Mouse (Mus musculus) heart, postnatal 0 days (tissue): ENCODE data around the gene Tgif2.

ENCODE experiments used
- CTCF ChIP-seq: IDR thresholded peaks from 2 replicates; pipeline ENCODE4 v1.5.1; 2016; ENCODE audit warnings: antibody characterized with exemption, control low read depth, low read depth
- EP300 ChIP-seq: IDR thresholded peaks from 2 replicates; pipeline ENCODE4 v1.6.1; 2016; ENCODE audit warnings: antibody characterized with exemption, low read depth

DNA sequence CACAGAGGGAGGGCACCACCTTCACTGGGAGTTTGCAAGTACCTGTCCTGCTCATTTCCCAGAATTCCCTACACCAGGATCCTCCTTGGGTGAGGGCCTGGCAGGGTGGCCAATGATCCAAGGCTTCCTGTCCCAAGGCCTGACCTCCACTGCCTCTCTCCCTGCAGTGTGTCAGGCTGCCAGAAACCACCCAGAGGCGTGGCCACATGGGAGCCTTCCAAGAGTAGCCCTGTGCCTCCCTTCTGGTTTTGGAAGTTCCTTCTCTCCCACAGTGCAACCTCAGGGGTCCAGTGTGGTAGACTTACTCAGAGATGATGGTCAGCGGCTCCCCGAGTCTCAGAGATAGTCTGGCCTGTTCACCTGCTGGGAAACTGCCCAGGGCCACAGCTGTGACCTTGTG is 39.7 kb downstream of the Tgif2 start:
- TF ChIP-seq CTCF (no peak), EP300 (no peak)
